Mouse (Mus musculus) forebrain, postnatal 0 days (tissue): Measurements from ENCODE around the gene Med24. TPM values are rescaled to one million over a fixed set of nuclear protein-coding genes. Genes with fewer than 3 reads are reported as not detected.
"Not testable (repeated sequence)": the region's sequence is repeated elsewhere in the genome, so short reads cannot be mapped to it uniquely, and the experiment has no call there.

Source experiments
- ATAC-seq: fragments of 200-750 bp; cut with Nextera tagmentation; 2 replicates; pipeline ENCODE4 v1.8.0; 2017; ENCODE audit warnings: mild to moderate bottlenecking, moderate library complexity
- DNase-seq: peaks from one replicate; pipeline ENCODE4 v3.0.0-alpha.2; 2015
- H3K27ac ChIP-seq: fragments of 300-500 bp; sonication (generic); 2 replicates; pipeline ENCODE4 v1.5.1; 2014; ENCODE audit warnings: low read depth, mild to moderate bottlenecking, antibody characterized with exemption, low read length, moderate library complexity, mixed read lengths
- H3K27me3 ChIP-seq: fragments of 300-500 bp; sonication (generic); 2 replicates; pipeline ENCODE4 v1.6.1; 2014; ENCODE audit warnings: mild to moderate bottlenecking, low read length, mixed read lengths; ENCODE audit not compliant: insufficient read depth
- H3K36me3 ChIP-seq: fragments of 300-500 bp; sonication (generic); 2 replicates; pipeline ENCODE4 v1.6.1; 2014; ENCODE audit warnings: mild to moderate bottlenecking, moderate library complexity; ENCODE audit not compliant: insufficient read depth
- H3K4me1 ChIP-seq: fragments of 300-500 bp; sonication (generic); 2 replicates; pipeline ENCODE4 v1.6.1; 2014; ENCODE audit warnings: antibody characterized with exemption; ENCODE audit not compliant: insufficient read depth
- H3K4me2 ChIP-seq: fragments of 300-500 bp; sonication (generic); 2 replicates; pipeline ENCODE4 v1.6.1; 2014; ENCODE audit warnings: low read depth, mild to moderate bottlenecking, moderate library complexity
- H3K4me3 ChIP-seq: fragments of 300-500 bp; sonication (generic); 2 replicates; pipeline ENCODE4 v1.5.1; 2014; ENCODE audit warnings: low read depth, low read length, mixed read lengths
- H3K9ac ChIP-seq: fragments of 300-500 bp; sonication (generic); 2 replicates; pipeline ENCODE4 v1.6.1; 2014; ENCODE audit warnings: mild to moderate bottlenecking
- H3K9me3 ChIP-seq: fragments of 300-500 bp; sonication (generic); 2 replicates; pipeline ENCODE4 v1.6.1; 2016; ENCODE audit warnings: low read length
- CTCF ChIP-seq: sonication (generic); IDR thresholded peaks from 2 replicates; pipeline ENCODE4 v1.5.1; 2016; ENCODE audit warnings: antibody characterized with exemption, control low read depth, low read depth
- WGBS: fragments of 180-500 bp; shearing (Covaris S2); extraction: QIAGEN DNeasy Blood & Tissue Kit; methylation state at CpG from one replicate; pipeline ENCODE4 v1.1.7; 2014; 5-methylcytosine and 5-hydroxymethylcytosine counted together
- polyA plus RNA-seq: library from polyadenylated mRNA; unstranded; fragments of >200 nt; fragmentation: Nextera tagmentation; extraction: Ambion mirVana; gene quantifications from 2 replicates; pipeline ENCODE4 v1.2.1, GENCODE M21; 2015
- total RNA-seq: library from RNA; depleted of rRNA; stranded (reverse); fragments of >200 nt; gene quantifications from 2 replicates; pipeline ENCODE4 v1.2.3, GENCODE M21; 2014

Gene Med24
- total and polyA plus RNA-seq, 2 experiments from 2014 or later, result 49.3 to 66.5 TPM

- H3K36me3 ChIP-seq, result peaks cover 63% of the 10 kb centered on the region
- no peak for ATAC-seq
- TF ChIP-seq CTCF, result no peak
- H3K27ac ChIP-seq, result no peak overlapping the region
- no peak for DNase-seq
- H3K9ac ChIP-seq, result no peak overlapping the region
- no peak overlapping the region for H3K4me2 ChIP-seq
- H3K27me3 ChIP-seq, result no peaks in the 10 kb centered on the region
- 0 out of 2 replicates have a peak, but pooled peaks cover 6% of the 10 kb centered on the region for H3K4me1 ChIP-seq
- no peak overlapping the region for H3K4me3 ChIP-seq
- 96% methylated on average over 9 of the region's 9 CpGs for WGBS
- no peaks in the 10 kb centered on the region for H3K9me3 ChIP-seq
Measured at GRCm38 (mm10) chr11:98715946-98716345, 13.3 kb downstream of the Med24 start.

DNA sequence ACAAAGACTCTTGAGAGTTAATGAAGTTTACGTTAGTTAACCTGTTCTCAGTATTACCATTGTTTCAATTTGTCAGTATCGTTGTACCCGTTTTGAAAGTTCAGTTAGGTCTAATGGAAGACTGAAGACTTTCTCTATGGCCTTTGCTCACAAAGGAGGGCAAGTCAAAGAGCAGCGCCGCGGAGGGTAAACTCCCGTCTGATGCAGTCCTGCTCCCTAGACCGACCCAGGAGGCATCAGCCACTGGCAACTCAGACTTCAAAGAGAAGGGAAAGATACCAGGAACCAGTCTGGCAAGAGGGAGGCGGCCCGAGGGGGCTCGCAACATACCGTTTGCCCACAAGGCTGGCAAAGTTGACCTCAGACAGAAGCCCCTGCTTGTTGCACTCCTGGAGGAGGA, 15.5 kb downstream of the Med24 start:
- no peak overlapping the region for H3K9ac ChIP-seq
- H3K4me2 ChIP-seq, result no peak overlapping the region
- no peak overlapping the region for H3K4me3 ChIP-seq
- no peak for TF ChIP-seq CTCF
- no peak for DNase-seq
- H3K27ac ChIP-seq, result no peak overlapping the region
- H3K27me3 ChIP-seq, result no peaks in the 10 kb centered on the region
- ATAC-seq, result no peak
- H3K9me3 ChIP-seq, result no peaks in the 10 kb centered on the region
- peaks cover 84% of the 10 kb centered on the region for H3K36me3 ChIP-seq
- H3K4me1 ChIP-seq, result 0 out of 2 replicates have a peak, but pooled peaks cover 6% of the 10 kb centered on the region
- 81% methylated on average over 12 of the region's 12 CpGs for WGBS

- H3K27ac ChIP-seq, H3K4me3 ChIP-seq, H3K9ac ChIP-seq, H3K4me2 ChIP-seq, H3K9me3 ChIP-seq, H3K4me1 ChIP-seq, H3K27me3 ChIP-seq: not testable (repeated sequence)
- peak; percentile 70 for DNase-seq
- TF ChIP-seq CTCF, result peak; percentile 66
- peak; percentile 76 for ATAC-seq
- WGBS, result 89% methylated on average over 6 of the region's 6 CpGs
- peaks cover 84% of the 10 kb centered on the region for H3K36me3 ChIP-seq
Measured at GRCm38 (mm10) chr11:98712009-98712408, 17.2 kb downstream of the Med24 start.

DNA sequence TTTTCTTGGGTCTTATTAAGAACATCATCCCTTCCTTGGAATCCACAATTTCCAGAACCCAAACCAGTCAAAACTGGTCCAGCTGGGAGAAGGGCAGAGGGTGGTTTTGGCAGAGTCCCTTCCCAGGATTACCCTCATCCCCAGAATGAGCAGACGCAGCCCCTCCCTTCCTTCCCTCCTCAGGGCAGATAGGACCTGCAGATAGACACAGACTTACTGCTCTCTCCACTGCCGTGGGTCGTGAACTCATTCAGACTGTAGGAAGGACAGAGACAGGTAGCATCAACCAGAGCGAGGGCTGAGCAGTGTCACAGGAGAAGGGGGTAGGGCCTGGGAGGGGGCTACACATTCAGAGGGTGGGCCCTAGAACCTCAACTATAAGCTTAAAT, 18.2 kb downstream of the Med24 start:
- Histone ChIP-seq H3K9me3 (no peaks in the 10 kb centered on the region), H3K9ac (no peak overlapping the region), H3K4me2 (no peak overlapping the region), H3K27ac (no peak overlapping the region), H3K36me3 (peaks cover 85% of the 10 kb centered on the region), H3K4me3 (no peak overlapping the region), H3K27me3 (no peaks in the 10 kb centered on the region), H3K4me1 (no peaks in the 10 kb centered on the region)
- TF ChIP-seq CTCF, result no peak
- no peak for ATAC-seq
- DNase-seq, result no peak
- WGBS, result 92% methylated on average over 4 of the region's 4 CpGs

DNA sequence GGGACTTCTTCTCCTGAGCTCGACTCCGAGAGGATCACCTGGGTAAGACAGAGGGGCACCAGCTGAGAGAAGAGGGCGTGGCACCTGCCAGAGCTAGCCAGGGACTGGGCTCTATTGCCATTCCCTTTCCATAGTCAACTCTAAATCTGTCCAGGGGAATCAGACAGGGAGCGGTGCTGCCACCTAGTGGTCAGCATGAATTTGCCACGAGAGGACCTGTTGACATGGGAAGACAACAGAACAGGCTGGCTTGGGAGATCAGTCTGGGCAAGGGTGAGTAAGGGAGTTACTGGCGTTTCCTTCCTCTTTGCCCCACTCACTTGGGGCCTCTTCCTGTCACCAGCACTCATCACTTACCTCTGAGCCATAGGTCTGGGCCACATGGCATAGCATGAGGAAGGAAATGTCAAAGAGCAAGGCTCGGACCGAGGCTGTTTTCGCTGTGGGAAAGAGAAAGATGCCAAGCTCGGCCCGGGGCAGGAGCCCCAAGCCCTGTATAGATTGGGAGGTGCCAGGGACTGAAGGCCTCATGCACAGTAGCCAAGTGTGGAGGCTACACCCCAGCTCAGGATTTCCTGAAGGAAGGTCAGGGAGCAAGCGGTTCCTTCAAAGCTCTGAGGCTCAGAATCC, 18.7 kb downstream of the Med24 start:
- WGBS, result 56% methylated on average over 12 of the region's 12 CpGs
- Histone ChIP-seq H3K9me3 (no peaks in the 10 kb centered on the region), H3K4me1 (no peaks in the 10 kb centered on the region), H3K36me3 (peaks cover 85% of the 10 kb centered on the region), H3K9ac (no peak overlapping the region), H3K4me2 (no peak overlapping the region), H3K27ac (no peak overlapping the region), H3K27me3 (no peaks in the 10 kb centered on the region), H3K4me3 (no peak overlapping the region)
- DNase-seq (peak; percentile 84), ATAC-seq (peak; percentile 36; the same call in 1 of the 2 replicates)
- peak; percentile 98 for TF ChIP-seq CTCF

DNA sequence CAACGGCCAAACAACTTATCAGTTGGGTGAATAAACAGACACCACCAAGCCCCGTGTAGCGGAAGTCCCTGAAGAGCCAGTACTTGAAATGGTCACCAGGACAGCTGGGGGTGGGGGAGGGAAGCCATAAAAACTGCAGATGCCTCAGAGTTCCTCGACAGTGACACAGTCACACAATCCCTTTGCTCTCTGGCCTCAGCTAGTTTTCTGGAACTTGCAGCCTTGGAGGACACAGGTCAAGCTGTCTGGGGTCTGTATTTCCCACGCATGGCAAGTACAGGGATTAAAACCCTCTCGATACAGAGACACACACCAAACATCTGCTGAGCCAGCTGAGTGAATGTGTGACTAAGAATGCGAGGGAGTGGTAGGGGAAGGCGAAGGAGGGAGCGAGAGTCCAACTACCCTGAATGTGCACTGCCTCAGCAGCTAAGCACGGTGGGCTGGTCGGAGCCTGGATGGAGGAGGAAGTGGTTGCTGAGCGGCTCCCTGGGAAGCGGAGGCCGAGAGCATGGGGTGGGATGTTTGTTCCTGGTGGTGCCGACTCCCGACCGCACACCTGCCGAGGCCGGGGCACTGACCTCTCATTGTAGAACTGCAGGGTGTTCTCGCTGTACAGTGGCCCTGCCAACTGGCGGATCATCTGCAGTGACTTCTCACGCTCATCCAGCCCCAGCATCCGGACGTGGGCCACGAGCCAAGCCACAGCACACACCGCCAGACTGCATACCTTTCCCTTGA, 20.1 kb downstream of the Med24 start:
- ATAC-seq, result no peak
- H3K36me3 ChIP-seq, result peaks cover 86% of the 10 kb centered on the region
- no peak for TF ChIP-seq CTCF
- H3K27me3 ChIP-seq, result no peaks in the 10 kb centered on the region
- H3K9ac ChIP-seq, result no peak overlapping the region
- H3K9me3 ChIP-seq, result no peaks in the 10 kb centered on the region
- DNase-seq, result no peak
- H3K4me3 ChIP-seq, result no peak overlapping the region
- no peak overlapping the region for H3K4me2 ChIP-seq
- H3K4me1 ChIP-seq, result no peaks in the 10 kb centered on the region
- H3K27ac ChIP-seq, result no peak overlapping the region
- 86% methylated on average over 26 of the region's 26 CpGs for WGBS

DNA sequence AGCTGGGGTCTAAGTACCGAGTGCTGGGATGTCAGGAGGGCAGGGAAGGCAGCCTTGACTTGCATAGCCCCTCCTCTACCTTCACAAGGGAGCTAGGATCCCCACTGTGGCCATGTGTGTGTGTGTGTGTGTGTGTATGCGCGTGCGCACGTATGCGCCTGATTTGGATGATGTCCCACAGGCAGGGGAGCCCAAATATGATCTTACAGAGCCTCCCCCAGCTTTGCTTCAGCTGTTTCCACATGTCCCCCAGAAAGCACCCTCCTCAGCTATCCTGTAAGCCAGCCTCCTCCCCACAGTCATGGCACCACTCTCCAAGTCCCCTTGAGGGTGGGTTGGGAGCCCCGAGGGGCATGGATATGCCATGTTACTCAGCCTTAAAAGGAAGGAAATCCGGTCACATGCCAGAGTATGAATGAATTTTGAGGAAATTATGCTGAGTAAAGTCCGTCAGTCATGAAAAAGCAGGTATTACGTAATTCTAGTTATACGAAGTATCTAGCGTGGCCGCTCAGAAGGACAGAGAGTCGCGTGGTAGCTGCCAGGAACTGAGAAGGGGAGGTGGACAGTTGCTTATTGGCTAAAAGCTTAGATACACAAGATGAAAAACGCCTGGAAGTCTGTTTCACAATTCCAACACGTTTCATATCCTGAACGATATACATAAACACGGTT, 20.8 kb downstream of the Med24 start:
- Histone ChIP-seq H3K27ac (no peak overlapping the region), H3K4me3 (no peak overlapping the region), H3K27me3 (no peaks in the 10 kb centered on the region), H3K9ac (no peak overlapping the region), H3K4me1 (no peaks in the 10 kb centered on the region), H3K4me2 (no peak overlapping the region), H3K9me3 (no peaks in the 10 kb centered on the region), H3K36me3 (peaks cover 81% of the 10 kb centered on the region)
- ATAC-seq, result no peak
- DNase-seq, result no peak
- TF ChIP-seq CTCF, result no peak
- WGBS, result 79% methylated on average over 19 of the region's 19 CpGs
